Mouse (Mus musculus) lung, postnatal 0 days (tissue): ENCODE measurements at regions not wholly inside any gene's neighbourhood (a gene's known extent, or its start where the extent isn't known, plus 50 kb on each side); places are given as distances from the start of the nearest gene placed in this dataset.

Experiments used
- ATAC-seq: fragments of 200-750 bp; cut with Nextera tagmentation; 2 replicates; pipeline ENCODE4 v1.8.0; 2017; ENCODE audit warnings: moderate library complexity
- DNase-seq: peaks from one replicate; pipeline ENCODE4 v3.0.0-alpha.2; 2016; ENCODE audit warnings: low spot score
- H3K27ac ChIP-seq: fragments of 300-500 bp; sonication (generic); 2 replicates; pipeline ENCODE4 v1.5.1; 2014; ENCODE audit warnings: antibody characterized with exemption, mild to moderate bottlenecking, low read length, mixed read lengths
- H3K27me3 ChIP-seq: fragments of 300-500 bp; sonication (generic); replicated peaks from 2 replicates; pipeline ENCODE4 v1.6.1; 2014; ENCODE audit warnings: low read length, mixed read lengths; ENCODE audit not compliant: insufficient read depth
- H3K36me3 ChIP-seq: fragments of 300-500 bp; sonication (generic); 2 replicates; pipeline ENCODE4 v1.6.1; 2014; ENCODE audit warnings: low read length, mixed read lengths; ENCODE audit not compliant: insufficient read depth
- H3K4me1 ChIP-seq: fragments of 300-500 bp; sonication (generic); 2 replicates; pipeline ENCODE4 v1.6.1; 2014; ENCODE audit warnings: antibody characterized with exemption, low read depth, low read length, mixed read lengths; ENCODE audit not compliant: insufficient read depth
- H3K4me2 ChIP-seq: fragments of 300-500 bp; sonication (generic); replicated peaks from 2 replicates; pipeline ENCODE4 v1.6.1; 2014; ENCODE audit warnings: low read depth, mild to moderate bottlenecking, low read length, moderate library complexity, mixed read lengths
- H3K4me3 ChIP-seq: fragments of 300-500 bp; sonication (generic); 2 replicates; pipeline ENCODE4 v1.5.1; 2014; ENCODE audit warnings: low read depth, low read length
- H3K9ac ChIP-seq: fragments of 300-500 bp; sonication (generic); replicated peaks from 2 replicates; pipeline ENCODE4 v1.6.1; 2014; ENCODE audit warnings: low read depth, mild to moderate bottlenecking
- H3K9me3 ChIP-seq: fragments of 300-500 bp; sonication (generic); 2 replicates; pipeline ENCODE4 v1.6.1; 2016; ENCODE audit warnings: low read length, mixed read lengths
- CTCF ChIP-seq: IDR thresholded peaks from 2 replicates; pipeline ENCODE4 v1.5.1; 2016; ENCODE audit warnings: antibody characterized with exemption, mild to moderate bottlenecking
- EP300 ChIP-seq: IDR thresholded peaks from 2 replicates; pipeline ENCODE4 v1.6.1; 2016; ENCODE audit warnings: antibody characterized with exemption, mild to moderate bottlenecking, control low read depth
- WGBS: fragments of 180-500 bp; shearing (Covaris S2); extraction: QIAGEN DNeasy Blood & Tissue Kit; methylation state at CpG from one replicate; pipeline ENCODE4 v1.1.7; 2014; 5-methylcytosine and 5-hydroxymethylcytosine counted together

- H3K4me3 ChIP-seq: no peak overlapping the region
- no peak overlapping the region for H3K4me2 ChIP-seq
- TF ChIP-seq CTCF: no peak
- TF ChIP-seq EP300: no peak
- H3K9ac ChIP-seq: no peak overlapping the region
- WGBS: 85% methylated on average over 4 of the region's 4 CpGs
- H3K27ac ChIP-seq: no peak overlapping the region
- no peak for ATAC-seq
- no peaks in the 10 kb centered on the region for H3K4me1 ChIP-seq
- H3K9me3 ChIP-seq: no peaks in the 10 kb centered on the region
- H3K27me3 ChIP-seq: no peaks in the 10 kb centered on the region
- no peak for DNase-seq
- no peaks in the 10 kb centered on the region for H3K36me3 ChIP-seq
These were observed 56.7 kb upstream of the Lin7a start for GRCm38 (mm10) chr10:107214741-107215230.

- ATAC-seq: no peak
- TF ChIP-seq EP300 (no peak), CTCF (no peak)
- Histone ChIP-seq H3K4me3 (no peak overlapping the region), H3K27me3 (no peaks in the 10 kb centered on the region), H3K4me2 (no peak overlapping the region), H3K4me1 (no peaks in the 10 kb centered on the region), H3K27ac (no peak overlapping the region), H3K36me3 (no peaks in the 10 kb centered on the region), H3K9me3 (no peaks in the 10 kb centered on the region), H3K9ac (no peak overlapping the region)
- WGBS: 59% methylated on average over 2 of the region's 2 CpGs
- DNase-seq: no peak
These were observed 55.6 kb upstream of the Lin7a start for GRCm38 (mm10) chr10:107215611-107216520.

GRCm38 (mm10) chr10:107216756-107217155 lies 54.7 kb upstream of the Lin7a start:
- WGBS: 54% methylated on average over 1 of the region's 1 CpGs
- Histone ChIP-seq H3K36me3 (no peaks in the 10 kb centered on the region), H3K4me1 (no peaks in the 10 kb centered on the region), H3K27ac (no peak overlapping the region), H3K4me3 (no peak overlapping the region), H3K9ac (no peak overlapping the region), H3K4me2 (no peak overlapping the region), H3K27me3 (no peaks in the 10 kb centered on the region), H3K9me3 (no peaks in the 10 kb centered on the region)
- ATAC-seq (no peak), DNase-seq (no peak)
- TF ChIP-seq EP300 (no peak), CTCF (no peak)

- Histone ChIP-seq H3K9ac (no peak overlapping the region), H3K36me3 (no peaks in the 10 kb centered on the region), H3K27ac (no peak overlapping the region), H3K9me3 (no peaks in the 10 kb centered on the region), H3K4me3 (no peak overlapping the region), H3K27me3 (no peaks in the 10 kb centered on the region), H3K4me1 (no peaks in the 10 kb centered on the region), H3K4me2 (no peak overlapping the region)
- ATAC-seq (no peak), DNase-seq (no peak)
- WGBS: 77% methylated on average over 2 of the region's 2 CpGs
- no peak for TF ChIP-seq CTCF
- no peak for TF ChIP-seq EP300
These were observed 53.9 kb upstream of the Lin7a start for GRCm38 (mm10) chr10:107217376-107218235.

- Histone ChIP-seq H3K27ac (no peak overlapping the region), H3K4me2 (no peak overlapping the region), H3K27me3 (no peaks in the 10 kb centered on the region), H3K9ac (no peak overlapping the region), H3K9me3 (no peaks in the 10 kb centered on the region), H3K36me3 (no peaks in the 10 kb centered on the region), H3K4me3 (no peak overlapping the region), H3K4me1 (no peaks in the 10 kb centered on the region)
- no peak for ATAC-seq
- no peak for DNase-seq
- 53% methylated on average over 4 of the region's 4 CpGs for WGBS
- TF ChIP-seq CTCF (no peak), EP300 (no peak)
These were observed 52.5 kb upstream of the Lin7a start for GRCm38 (mm10) chr10:107218861-107219430.
